Mouse (Mus musculus): ENCODE measurements around the gene Onecut1.

The Onecut1 gene

GRCm38 (mm10) chr9:74912619-74913376, 51.1 kb downstream of the Onecut1 start:
- no peak for DNase-seq (ENCODE audit: low spot score)

- no peak for DNase-seq (ENCODE audit: low spot score)
Measured at GRCm38 (mm10) chr9:74915611-74916010, 53.9 kb downstream of the Onecut1 start.

- no peak for DNase-seq (ENCODE audit: low spot score)
Measured at GRCm38 (mm10) chr9:74920450-74920849, 58.7 kb downstream of the Onecut1 start.

GRCm38 (mm10) chr9:74921422-74921821, 59.7 kb downstream of the Onecut1 start:
- DNase-seq (ENCODE audit: low spot score): no peak

DNA sequence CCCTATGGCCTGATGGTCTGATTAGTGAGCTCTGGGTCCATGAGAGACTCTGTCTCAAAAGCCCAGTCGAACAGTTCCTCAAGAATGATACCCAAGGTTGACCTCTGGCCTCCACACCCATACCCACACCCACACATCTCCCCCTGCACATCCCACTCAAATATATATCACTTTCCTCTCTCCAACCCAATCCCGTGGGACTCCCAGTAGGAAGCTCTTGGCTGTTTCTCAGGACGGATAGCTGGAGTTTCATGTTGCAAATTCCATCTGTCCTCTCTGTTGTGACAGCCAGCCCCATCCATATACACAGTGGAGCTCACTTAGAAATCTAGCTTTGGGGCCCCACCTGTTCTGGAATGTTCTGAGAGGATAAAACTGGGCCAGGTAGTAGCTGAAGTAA, 61.2 kb downstream of the Onecut1 start:
- DNase-seq (ENCODE audit: low spot score): no peak

DNA sequence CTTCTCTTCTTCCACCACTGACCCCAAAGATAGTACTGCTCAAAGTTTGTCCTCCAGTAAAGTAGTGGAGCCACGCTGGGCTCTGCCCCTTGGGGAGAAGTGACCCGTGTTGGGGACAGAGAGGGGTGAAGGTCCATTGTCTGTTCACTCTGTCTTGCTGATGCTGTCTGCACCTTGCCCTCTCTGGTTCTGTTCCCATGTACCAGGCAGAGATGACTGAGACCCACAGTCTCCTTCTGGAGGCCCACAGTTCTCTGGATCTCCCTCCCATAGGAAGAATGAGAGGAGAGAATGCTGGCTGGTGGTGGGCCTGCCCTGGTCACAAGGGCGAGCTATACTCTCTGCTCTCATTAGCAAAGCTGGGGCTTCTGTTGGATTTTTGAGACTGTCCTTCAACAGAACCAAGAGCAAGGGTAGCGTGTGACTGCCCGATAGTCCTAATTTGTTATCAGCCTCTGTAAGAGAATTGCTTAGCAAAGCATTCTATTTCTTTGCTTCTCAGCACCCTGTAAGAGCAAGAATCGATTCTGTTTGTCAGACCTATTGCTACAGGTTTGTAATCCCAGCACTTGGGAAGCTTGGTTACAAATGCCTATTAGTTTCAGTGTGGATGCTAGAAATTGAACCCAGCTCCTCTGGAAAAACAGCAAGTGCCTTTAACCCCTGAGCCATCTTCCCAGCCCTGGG, 61.7 kb downstream of the Onecut1 start:
- DNase-seq (ENCODE audit: low spot score): no peak

DNA sequence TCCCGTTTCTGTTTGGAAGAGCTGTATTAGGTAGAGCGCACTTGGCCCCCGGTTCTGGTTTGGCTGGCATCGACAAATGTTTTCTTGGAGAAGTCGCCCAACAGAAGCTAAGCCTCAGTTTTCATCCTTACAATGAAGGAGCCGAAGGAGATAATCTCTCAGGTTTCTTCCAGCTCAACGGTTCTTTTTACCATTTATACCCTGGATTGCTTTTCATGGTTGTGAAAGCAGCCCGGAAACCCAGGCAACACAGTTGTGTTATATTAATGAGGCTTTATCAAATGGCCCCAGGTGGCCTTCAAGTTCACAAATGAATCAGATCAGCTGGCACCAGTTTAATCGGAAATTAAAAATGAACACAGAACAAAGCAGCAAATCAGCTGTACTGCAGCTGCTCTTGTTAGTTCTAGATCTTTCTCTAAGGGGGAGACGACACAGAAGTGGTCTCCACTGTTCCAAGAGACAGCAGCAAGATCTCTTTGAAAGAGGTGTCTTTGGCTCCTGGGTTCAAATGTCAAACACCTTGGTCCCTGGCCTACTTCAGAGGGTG, 63.6 kb downstream of the Onecut1 start:
- no peak for DNase-seq (ENCODE audit: low spot score)

- no peak for DNase-seq (ENCODE audit: low spot score)
Measured at GRCm38 (mm10) chr9:74929981-74930423, 68.3 kb downstream of the Onecut1 start.

GRCm38 (mm10) chr9:74930653-74931052, 68.9 kb downstream of the Onecut1 start:
- DNase-seq (ENCODE audit: low spot score): no peak

DNA sequence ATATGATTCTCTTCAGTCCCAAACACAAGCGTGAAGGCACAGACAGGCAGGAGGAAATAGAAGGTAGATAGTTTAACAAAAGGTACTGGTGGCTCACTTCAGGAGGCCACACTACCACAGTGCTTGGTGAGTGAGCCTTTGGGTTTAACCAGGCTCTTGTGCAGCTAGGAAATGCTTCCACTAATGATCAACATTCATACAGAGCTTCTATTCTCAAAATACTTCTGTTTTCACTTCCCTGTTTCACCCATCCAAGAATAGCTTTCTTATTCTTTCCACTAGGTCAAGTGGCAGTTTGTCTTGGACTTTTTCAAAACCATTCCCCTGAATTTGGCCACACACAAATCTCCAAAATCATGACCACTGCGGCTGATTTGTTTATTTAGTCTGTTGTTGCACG, 73.6 kb downstream of the Onecut1 start:
- DNase-seq (ENCODE audit: low spot score): no peak

- no peak for DNase-seq (ENCODE audit: low spot score)
Measured at GRCm38 (mm10) chr9:74937761-74938160, 76.0 kb downstream of the Onecut1 start.

GRCm38 (mm10) chr9:74938670-74939534, 77.2 kb downstream of the Onecut1 start:
- no peak for DNase-seq (ENCODE audit: low spot score)
